Mouse (Mus musculus) intestine, embryonic 16.5 days (tissue): ENCODE measurements at regions not wholly inside any gene's neighbourhood (a gene's known extent, or its start where the extent isn't known, plus 50 kb on each side); places are given as distances from the start of the nearest gene placed in this dataset.

Experiments used
- ATAC-seq: fragments of 200-750 bp; cut with Nextera tagmentation; 2 replicates; pipeline ENCODE4 v1.8.0; 2017; ENCODE audit warnings: moderate TSS enrichment, moderate library complexity
- H3K27ac ChIP-seq: fragments of 300-500 bp; sonication (generic); 2 replicates; pipeline ENCODE4 v1.5.1; 2014; ENCODE audit warnings: mild to moderate bottlenecking, low read length
- H3K27me3 ChIP-seq: fragments of 300-500 bp; sonication (generic); replicated peaks from 2 replicates; pipeline ENCODE4 v1.6.1; 2014; ENCODE audit warnings: low read length, control low read depth, mixed read lengths; ENCODE audit not compliant: control insufficient read depth, insufficient read depth
- H3K36me3 ChIP-seq: fragments of 300-500 bp; sonication (generic); 2 replicates; pipeline ENCODE4 v1.6.1; 2014; ENCODE audit warnings: low read length, control low read depth; ENCODE audit not compliant: control insufficient read depth, insufficient read depth
- H3K4me1 ChIP-seq: fragments of 300-500 bp; sonication (generic); 2 replicates; pipeline ENCODE4 v1.6.1; 2014; ENCODE audit warnings: low read length, control low read depth, mixed read lengths; ENCODE audit not compliant: control insufficient read depth, insufficient read depth
- H3K4me2 ChIP-seq: fragments of 300-500 bp; sonication (generic); 2 replicates; pipeline ENCODE4 v1.6.1; 2014; ENCODE audit warnings: low read depth, low read length, control low read depth
- H3K4me3 ChIP-seq: fragments of 300-500 bp; sonication (generic); 2 replicates; pipeline ENCODE4 v1.5.1; 2014; ENCODE audit warnings: mild to moderate bottlenecking, low read length
- H3K9ac ChIP-seq: fragments of 300-500 bp; sonication (generic); 2 replicates; pipeline ENCODE4 v1.6.1; 2014; ENCODE audit warnings: low read depth, low read length
- H3K9me3 ChIP-seq: fragments of 300-500 bp; sonication (generic); 2 replicates; pipeline ENCODE4 v1.6.1; 2016; ENCODE audit warnings: low read length, control low read depth; ENCODE audit not compliant: control insufficient read depth
- WGBS: fragments of 180-500 bp; shearing (Covaris S2); extraction: QIAGEN DNeasy Blood & Tissue Kit; methylation state at CpG from one replicate; pipeline ENCODE4 v1.1.7; 2014; 5-methylcytosine and 5-hydroxymethylcytosine counted together

DNA sequence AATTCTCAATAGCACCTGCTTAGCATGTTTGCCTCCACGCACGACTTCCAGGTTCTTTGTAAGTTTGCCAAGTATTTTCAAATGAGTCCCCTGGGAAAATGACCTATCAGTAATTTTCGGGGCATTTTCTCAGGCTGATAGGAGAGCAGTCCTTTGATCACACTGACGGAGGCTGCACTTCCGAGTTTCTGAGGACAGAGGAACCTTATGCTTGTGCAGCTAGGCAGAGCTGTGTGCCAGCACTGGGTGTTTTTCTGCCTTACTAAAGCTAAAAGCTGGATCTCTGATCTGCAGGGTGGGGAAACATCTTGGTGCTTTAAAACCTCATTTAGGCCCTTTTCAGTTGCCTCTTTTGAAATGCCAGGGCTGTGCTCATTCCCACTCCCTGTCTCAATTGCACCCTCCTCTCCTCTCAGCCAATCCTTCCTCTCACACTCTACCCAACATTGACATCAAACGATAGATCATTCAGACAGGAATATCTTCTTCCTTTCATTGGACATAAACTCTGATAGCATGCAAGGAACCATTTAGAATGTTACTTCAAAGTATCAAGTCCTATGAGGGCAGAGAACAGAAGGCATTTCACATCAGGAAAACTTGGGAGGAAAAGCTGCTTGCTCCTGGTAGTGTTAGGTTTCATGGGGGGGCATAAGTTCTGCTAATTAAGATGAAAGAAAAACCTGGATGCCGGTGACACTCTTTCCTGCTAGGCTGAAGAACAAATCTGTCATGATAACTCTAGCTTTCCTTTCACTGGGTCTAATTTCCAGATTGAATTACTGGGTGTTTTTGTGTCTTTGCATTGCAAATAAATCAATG lies 95.3 kb downstream of the Lurap1l start:
- Histone ChIP-seq H3K9ac (no peak overlapping the region), H3K27me3 (no peaks in the 10 kb centered on the region), H3K4me1 (no peaks in the 10 kb centered on the region), H3K4me2 (no peak overlapping the region), H3K36me3 (no peaks in the 10 kb centered on the region), H3K4me3 (no peak overlapping the region), H3K27ac (no peak overlapping the region), H3K9me3 (peaks cover 5% of the 10 kb centered on the region)
- WGBS: 54% methylated on average over 7 of the region's 7 CpGs
- ATAC-seq: no peak

DNA sequence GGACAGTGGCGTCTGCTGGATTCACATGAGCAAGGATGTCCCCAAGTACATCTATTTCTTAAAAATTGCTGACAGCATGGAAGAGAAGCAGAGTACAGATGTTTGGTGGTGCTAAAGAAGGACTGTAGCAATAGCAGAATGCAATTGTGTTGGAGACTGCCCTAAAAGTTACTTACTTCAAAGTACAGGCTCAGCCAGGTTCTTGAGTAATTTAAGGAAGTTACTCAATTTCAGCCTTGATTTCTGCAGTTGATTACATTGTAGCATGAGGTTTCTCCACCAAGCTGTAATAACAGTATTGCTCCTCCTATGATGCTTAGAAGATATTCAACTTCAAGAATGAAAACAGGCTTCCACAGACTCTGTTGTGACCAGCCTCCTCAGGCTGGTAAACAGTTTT lies 96.1 kb downstream of the Lurap1l start:
- 0 out of 2 replicates have a peak, but pooled peaks cover 1% of the 10 kb centered on the region for H3K9me3 ChIP-seq
- no peak overlapping the region for H3K4me2 ChIP-seq
- 80% methylated on average over 1 of the region's 1 CpGs for WGBS
- H3K27me3 ChIP-seq: no peaks in the 10 kb centered on the region
- no peak for ATAC-seq
- no peak overlapping the region for H3K27ac ChIP-seq
- no peak overlapping the region for H3K4me3 ChIP-seq
- H3K36me3 ChIP-seq: no peaks in the 10 kb centered on the region
- H3K4me1 ChIP-seq: no peaks in the 10 kb centered on the region
- H3K9ac ChIP-seq: no peak overlapping the region

DNA sequence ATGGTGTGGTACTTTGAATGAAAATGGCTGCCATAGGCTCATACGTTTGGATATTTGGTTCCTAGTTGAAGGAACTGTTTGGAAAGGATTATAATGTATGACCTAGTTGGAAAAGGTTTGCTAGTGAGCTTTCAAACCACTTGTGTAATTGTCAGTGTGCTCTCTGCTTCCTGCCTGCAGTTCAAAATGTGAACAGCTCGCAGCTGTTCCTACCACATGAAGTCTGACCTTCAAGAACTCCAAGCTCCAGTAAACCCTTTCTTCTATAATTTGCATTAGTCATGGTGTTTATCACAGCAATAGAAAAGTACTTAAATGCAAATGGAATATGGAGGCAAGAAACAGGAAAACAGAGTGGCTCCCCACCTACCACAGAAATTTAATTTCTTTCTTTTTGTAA lies 111.4 kb downstream of the Lurap1l start:
- no peaks in the 10 kb centered on the region for H3K4me1 ChIP-seq
- H3K27me3 ChIP-seq: no peaks in the 10 kb centered on the region
- H3K9me3 ChIP-seq: no peaks in the 10 kb centered on the region
- no peak overlapping the region for H3K4me3 ChIP-seq
- no peaks in the 10 kb centered on the region for H3K36me3 ChIP-seq
- no peak overlapping the region for H3K9ac ChIP-seq
- ATAC-seq: no peak
- H3K27ac ChIP-seq: no peak overlapping the region
- H3K4me2 ChIP-seq: no peak overlapping the region
- 67% methylated on average over 2 of the region's 2 CpGs for WGBS

DNA sequence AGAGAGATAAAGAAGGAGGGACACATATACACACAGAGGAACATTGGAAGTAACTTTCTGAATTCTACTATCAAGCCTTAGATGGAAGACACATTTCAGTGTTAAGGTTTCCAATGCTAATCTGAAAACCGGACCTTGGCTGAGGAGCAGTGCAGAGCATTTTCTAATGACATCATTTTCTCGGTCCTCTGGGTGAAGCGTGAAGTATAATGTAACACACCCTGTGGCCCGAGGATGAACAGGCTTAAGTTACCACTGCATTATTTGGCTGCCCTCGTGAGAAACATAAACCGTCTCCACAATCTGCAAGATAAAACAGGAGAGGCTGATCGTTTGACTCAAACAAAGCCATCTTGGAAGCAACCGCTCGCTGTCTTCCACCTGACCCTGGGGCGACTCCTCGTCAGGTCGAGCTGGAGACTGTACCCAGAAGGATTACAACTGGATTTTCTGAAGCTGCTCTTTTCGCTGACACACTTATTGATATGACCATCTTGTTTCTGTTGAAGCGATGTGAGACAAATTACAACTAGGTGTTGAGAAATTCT lies 113.1 kb downstream of the Lurap1l start:
- Histone ChIP-seq H3K9ac (no peak overlapping the region), H3K27me3 (no peaks in the 10 kb centered on the region), H3K4me3 (no peak overlapping the region), H3K4me1 (no peaks in the 10 kb centered on the region), H3K36me3 (no peaks in the 10 kb centered on the region), H3K9me3 (no peaks in the 10 kb centered on the region), H3K27ac (no peak overlapping the region), H3K4me2 (no peak overlapping the region)
- WGBS: 62% methylated on average over 14 of the region's 14 CpGs
- no peak for ATAC-seq

DNA sequence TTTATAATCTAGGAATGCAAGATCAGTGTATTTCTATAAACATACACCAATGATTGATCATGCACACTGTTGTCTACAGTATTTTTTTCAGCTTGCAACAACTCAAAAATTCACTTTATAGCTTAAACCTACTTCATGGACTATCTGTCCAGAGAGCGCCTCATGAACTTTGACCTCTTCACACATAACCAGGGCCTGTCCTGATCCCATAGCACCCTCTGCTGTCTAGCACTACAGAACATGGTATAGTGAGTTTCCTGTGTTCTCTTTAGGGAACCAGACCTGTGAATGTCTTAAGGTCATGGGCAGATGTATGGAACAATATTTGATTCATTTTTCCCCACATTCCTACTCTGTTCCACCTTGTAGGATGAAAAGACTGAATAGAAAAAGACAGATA lies 117.1 kb downstream of the Lurap1l start:
- no peaks in the 10 kb centered on the region for H3K4me1 ChIP-seq
- H3K36me3 ChIP-seq: no peaks in the 10 kb centered on the region
- no peak overlapping the region for H3K27ac ChIP-seq
- no peaks in the 10 kb centered on the region for H3K9me3 ChIP-seq
- no peaks in the 10 kb centered on the region for H3K27me3 ChIP-seq
- H3K4me2 ChIP-seq: no peak overlapping the region
- no peak for ATAC-seq
- WGBS: 84% methylated on average over 1 of the region's 1 CpGs
- no peak overlapping the region for H3K9ac ChIP-seq
- H3K4me3 ChIP-seq: no peak overlapping the region

DNA sequence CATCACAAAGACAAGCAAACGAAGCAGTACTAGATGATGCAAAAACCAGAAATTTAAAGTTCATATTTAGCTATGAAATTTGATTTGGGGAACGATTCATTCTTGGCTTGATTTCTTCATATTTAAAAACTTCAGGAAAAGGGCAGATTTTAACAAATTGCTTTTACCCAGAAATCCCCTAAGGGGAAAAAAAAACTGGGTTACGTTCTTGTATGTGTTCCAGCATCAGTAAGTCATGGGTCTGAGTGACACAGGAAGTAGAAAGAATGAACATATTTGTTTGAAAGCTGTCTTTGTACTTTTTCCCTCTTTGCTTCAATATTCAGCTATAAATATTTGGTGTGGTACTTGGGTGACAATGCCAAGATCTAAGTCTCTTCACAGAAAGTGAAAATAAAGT lies 120.2 kb downstream of the Lurap1l start:
- H3K4me3 ChIP-seq: no peak overlapping the region
- no peak overlapping the region for H3K9ac ChIP-seq
- no peak overlapping the region for H3K4me2 ChIP-seq
- no peaks in the 10 kb centered on the region for H3K4me1 ChIP-seq
- WGBS: 79% methylated on average over 3 of the region's 3 CpGs
- no peak overlapping the region for H3K27ac ChIP-seq
- no peaks in the 10 kb centered on the region for H3K36me3 ChIP-seq
- H3K27me3 ChIP-seq: no peaks in the 10 kb centered on the region
- ATAC-seq: no peak
- H3K9me3 ChIP-seq: no peaks in the 10 kb centered on the region

DNA sequence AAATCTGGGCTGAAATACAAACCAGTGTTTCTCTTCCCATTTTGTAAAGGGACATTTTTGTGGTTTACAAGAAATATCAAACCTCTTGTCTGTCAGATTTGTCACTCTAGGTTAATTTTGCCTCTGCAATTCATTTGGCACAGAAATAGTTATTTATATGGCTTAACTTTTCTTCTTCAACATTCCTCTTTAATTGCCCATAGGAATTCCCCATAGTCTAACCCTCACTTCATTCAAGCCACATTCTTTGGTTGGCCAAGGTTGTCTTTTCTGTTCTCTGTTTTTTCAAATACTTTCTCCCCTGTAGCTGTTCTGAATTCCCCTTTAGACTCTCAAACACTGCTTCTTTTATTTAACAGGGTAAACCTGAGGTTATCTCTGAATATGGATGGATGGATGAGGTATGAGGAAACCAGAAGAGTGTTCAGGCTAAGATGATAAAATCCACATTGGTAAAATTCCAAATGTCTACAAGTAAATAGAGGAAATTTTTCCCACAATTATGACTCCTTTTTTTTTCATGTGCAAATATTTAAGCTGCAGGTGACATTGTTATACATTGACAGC lies 127.0 kb downstream of the Lurap1l start:
- Histone ChIP-seq H3K36me3 (no peaks in the 10 kb centered on the region), H3K9ac (no peak overlapping the region), H3K9me3 (no peaks in the 10 kb centered on the region), H3K4me3 (no peak overlapping the region), H3K27me3 (no peaks in the 10 kb centered on the region), H3K4me1 (no peaks in the 10 kb centered on the region), H3K4me2 (no peak overlapping the region), H3K27ac (no peak overlapping the region)
- no peak for ATAC-seq

DNA sequence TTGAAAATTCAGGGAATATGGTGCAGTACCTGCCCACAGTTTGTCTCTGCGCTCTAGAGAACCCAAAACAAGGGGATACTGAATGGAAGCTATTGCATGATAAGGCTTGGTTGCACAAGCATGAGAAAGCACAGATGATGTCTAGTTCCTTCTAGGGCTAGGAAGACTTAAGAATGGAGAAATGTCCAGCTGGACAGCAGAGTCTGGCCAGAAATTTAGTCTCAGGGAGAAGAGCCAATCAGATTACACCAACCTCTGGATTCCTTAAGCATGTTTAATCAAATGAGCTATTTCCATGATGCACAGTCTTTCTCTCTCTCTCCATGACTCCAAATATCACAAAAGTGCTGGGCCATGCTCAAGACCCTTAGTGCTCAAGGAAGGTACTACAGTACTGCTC lies 147.8 kb downstream of the Lurap1l start:
- H3K9me3 ChIP-seq: no peaks in the 10 kb centered on the region
- no peaks in the 10 kb centered on the region for H3K27me3 ChIP-seq
- no peak overlapping the region for H3K4me2 ChIP-seq
- H3K4me3 ChIP-seq: no peak overlapping the region
- ATAC-seq: no peak
- WGBS: 97% methylated on average over 1 of the region's 1 CpGs
- H3K4me1 ChIP-seq: no peaks in the 10 kb centered on the region
- H3K27ac ChIP-seq: no peak overlapping the region
- H3K36me3 ChIP-seq: no peaks in the 10 kb centered on the region
- H3K9ac ChIP-seq: no peak overlapping the region

DNA sequence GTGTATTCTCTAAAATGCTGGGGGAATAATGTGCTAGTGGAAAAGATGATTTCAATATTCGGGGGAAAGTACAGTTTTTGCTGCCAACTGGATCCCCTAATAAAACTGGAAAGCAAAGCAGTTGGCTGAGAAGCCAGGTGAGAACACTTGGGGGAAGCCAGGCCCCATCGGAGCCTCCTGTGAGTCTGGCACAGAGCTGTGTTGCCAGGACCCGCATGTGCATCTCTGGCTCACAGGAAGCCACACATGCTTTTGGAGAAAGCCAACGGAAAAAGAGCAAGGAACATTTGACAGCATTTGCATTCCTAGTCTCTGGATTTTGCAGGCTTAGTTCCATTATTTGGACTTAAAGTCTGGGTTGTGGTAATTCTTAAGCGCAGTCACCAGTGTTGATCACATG lies 148.4 kb downstream of the Lurap1l start:
- ATAC-seq: no peak
- Histone ChIP-seq H3K4me1 (no peaks in the 10 kb centered on the region), H3K4me2 (no peak overlapping the region), H3K27me3 (no peaks in the 10 kb centered on the region), H3K9ac (no peak overlapping the region), H3K27ac (no peak overlapping the region), H3K9me3 (no peaks in the 10 kb centered on the region), H3K36me3 (no peaks in the 10 kb centered on the region), H3K4me3 (no peak overlapping the region)
- WGBS: 83% methylated on average over 5 of the region's 5 CpGs
